26 mouse cellular contexts compared by ENCODE assay signal in genomic region chr12:86651301-86651860, GRCm38 (mm10). TPM values are rescaled to one million over a fixed set of nuclear protein-coding genes. Genes with fewer than 3 reads are reported as not detected.
"Had no signal": no experiment of that assay in that cellular context is flagged by ENCODE, and none has a peak within 500 bp of the region (broad histone marks: within the 10 kb centered on the region; RNA-seq: fewer than 3 reads in every experiment).

No protein-coding gene starts in this region.

- H3K4me1 ChIP-seq: liver, embryonic 12.5 days; liver, embryonic 15.5 days had no signal

- H3K27me3 ChIP-seq: intestine, embryonic 15.5 days; kidney, embryonic 15.5 days; liver, embryonic 12.5 days; liver, embryonic 15.5 days; lung, embryonic 15.5 days; midbrain, embryonic 13.5 days; neural tube, embryonic 13.5 days had no signal

- H3K27ac ChIP-seq: kidney, embryonic 15.5 days; liver, embryonic 12.5 days; liver, embryonic 15.5 days; midbrain, embryonic 10.5 days; neural tube, embryonic 13.5 days; stomach, postnatal 0 days had no signal

- H3K4me3 ChIP-seq: intestine, embryonic 15.5 days; kidney, embryonic 15.5 days; left cerebral cortex, adult 2 months; liver, embryonic 12.5 days; liver, embryonic 15.5 days; lung, embryonic 15.5 days; megakaryocyte, embryonic 14.5 days; midbrain, embryonic 10.5 days; midbrain, embryonic 13.5 days; myocyte; neural tube, embryonic 13.5 days had no signal

- H3K9me3 ChIP-seq: intestine, embryonic 15.5 days; kidney, embryonic 15.5 days; liver, embryonic 12.5 days; liver, embryonic 15.5 days; lung, embryonic 15.5 days; midbrain, embryonic 10.5 days; midbrain, embryonic 13.5 days; neural tube, embryonic 13.5 days had no signal

- ATAC-seq: intestine, embryonic 15.5 days; liver, embryonic 12.5 days; midbrain, embryonic 13.5 days; midbrain, embryonic 16.5 days had no signal

- H3K36me3 ChIP-seq: intestine, embryonic 15.5 days; kidney, embryonic 15.5 days; liver, embryonic 12.5 days; liver, embryonic 15.5 days; lung, embryonic 15.5 days; midbrain, embryonic 10.5 days; midbrain, embryonic 13.5 days; neural tube, embryonic 13.5 days had no signal

- H3K4me2 ChIP-seq: intestine, embryonic 15.5 days; kidney, embryonic 15.5 days; liver, embryonic 12.5 days; liver, embryonic 15.5 days; lung, embryonic 15.5 days; midbrain, embryonic 13.5 days; neural tube, embryonic 13.5 days had no signal

- DNase-seq: kidney, adult 11 months; kidney, adult 8-10 months; kidney, postnatal 10 days; kidney, postnatal 36 days; lung, adult 18-20 months; lung, postnatal 10 days; lung, postnatal 36 days; retina, postnatal 1 day; thymus, adult 2 months; thymus, postnatal 14 days; thymus, postnatal 4 days had no signal

- H3K9ac ChIP-seq: intestine, embryonic 15.5 days; kidney, embryonic 15.5 days; liver, embryonic 12.5 days; liver, embryonic 15.5 days; lung, embryonic 15.5 days; midbrain, embryonic 13.5 days; neural tube, embryonic 13.5 days had no signal

RNA-seq across cellular contexts. Expression of gene Vash1, which starts 27.1 kb away (rescaled TPM):
- total RNA-seq: monocyte, adult 5-6 weeks; neutrophil, adult 5-6 weeks had no signal
